Mouse (Mus musculus): ENCODE results near the gene Cyb561. TPM values are rescaled to one million over a fixed set of nuclear protein-coding genes. Genes with fewer than 3 reads are reported as not detected.

The Cyb561 gene
- polyA plus RNA-seq, 1 experiment from 2014 or later = 18.9 TPM

DNA sequence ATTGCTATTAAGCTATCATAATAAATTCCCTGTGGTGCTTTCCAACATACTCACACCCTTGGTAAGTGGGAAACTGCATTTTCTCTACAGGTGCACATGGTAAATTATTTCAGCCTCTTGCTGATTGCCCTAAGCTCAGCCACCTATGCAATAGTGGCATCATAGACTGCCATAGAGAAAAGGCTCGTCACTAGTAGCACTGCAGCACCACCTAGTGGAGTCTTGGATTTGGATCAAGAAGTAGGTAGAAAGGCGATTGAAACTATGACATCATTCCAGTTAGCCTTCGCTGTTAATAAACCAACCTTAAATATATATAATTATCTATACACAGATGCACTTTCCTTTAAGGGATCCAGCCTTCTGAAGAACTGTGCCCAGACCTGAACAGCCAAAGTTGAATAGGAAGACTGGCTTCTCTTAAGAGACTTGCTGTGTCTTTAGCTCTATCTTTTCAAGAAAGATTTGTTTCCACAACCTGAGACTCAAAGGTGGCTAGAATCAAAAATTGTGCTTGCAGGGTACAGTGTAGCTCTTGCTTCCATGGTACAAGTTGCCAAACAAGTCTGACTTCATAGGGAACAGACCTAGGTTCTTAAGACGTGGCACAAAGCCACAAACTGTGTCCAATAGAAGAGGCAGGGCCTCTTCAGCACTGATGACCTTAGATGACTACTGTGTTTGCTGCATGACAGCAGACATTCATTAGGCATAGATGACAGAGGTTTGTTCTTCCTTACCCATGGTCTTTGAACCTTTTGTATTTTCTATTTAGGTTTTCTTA is 41.4 kb downstream of the Cyb561 start:
- 43% methylated on average over 4 of the region's 4 CpGs for WGBS
- H3K4me1 ChIP-seq = no peaks in the 10 kb centered on the region
- no peaks in the 10 kb centered on the region for H3K9me3 ChIP-seq
- 0 out of 2 replicates have a peak, but pooled peaks have one; percentile 37 for ATAC-seq (ENCODE audit: low FRiP score, low read depth)
- H3K36me3 ChIP-seq = peaks cover 23% of the 10 kb centered on the region
- no peak overlapping the region for H3K4me3 ChIP-seq
- no peak overlapping the region for H3K4me2 ChIP-seq (replicated peaks)
- H3K9ac ChIP-seq = no peak overlapping the region
- no peak overlapping the region for H3K27ac ChIP-seq
- no peaks in the 10 kb centered on the region for H3K27me3 ChIP-seq (replicated peaks)

DNA sequence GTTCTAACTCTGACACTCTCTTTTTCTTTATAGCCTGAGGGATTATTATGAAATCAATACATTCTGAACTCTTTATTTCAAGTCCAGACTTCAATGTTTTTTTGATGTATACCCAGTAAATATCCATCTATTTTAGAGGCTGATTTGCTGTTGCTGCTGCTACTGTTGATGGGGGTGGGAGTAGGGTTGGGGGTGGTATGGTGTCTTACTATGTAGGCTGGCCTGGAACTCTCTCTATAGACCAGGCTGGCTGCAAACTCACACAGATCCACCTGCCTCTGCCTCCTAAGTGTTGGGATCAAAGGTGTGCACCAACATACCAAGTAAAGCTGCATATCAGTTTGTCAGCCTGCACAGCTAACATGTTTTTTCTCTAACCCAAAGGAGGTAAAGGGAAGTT is 42.0 kb downstream of the Cyb561 start:
- no peaks in the 10 kb centered on the region for H3K4me1 ChIP-seq
- no peaks in the 10 kb centered on the region for H3K27me3 ChIP-seq (replicated peaks)
- H3K36me3 ChIP-seq = peaks cover 20% of the 10 kb centered on the region
- no peak overlapping the region for H3K4me3 ChIP-seq
- ATAC-seq (ENCODE audit: low FRiP score, low read depth) = no peak
- no peak overlapping the region for H3K27ac ChIP-seq
- no peak overlapping the region for H3K9ac ChIP-seq
- H3K9me3 ChIP-seq = no peaks in the 10 kb centered on the region
- H3K4me2 ChIP-seq (replicated peaks) = no peak overlapping the region

DNA sequence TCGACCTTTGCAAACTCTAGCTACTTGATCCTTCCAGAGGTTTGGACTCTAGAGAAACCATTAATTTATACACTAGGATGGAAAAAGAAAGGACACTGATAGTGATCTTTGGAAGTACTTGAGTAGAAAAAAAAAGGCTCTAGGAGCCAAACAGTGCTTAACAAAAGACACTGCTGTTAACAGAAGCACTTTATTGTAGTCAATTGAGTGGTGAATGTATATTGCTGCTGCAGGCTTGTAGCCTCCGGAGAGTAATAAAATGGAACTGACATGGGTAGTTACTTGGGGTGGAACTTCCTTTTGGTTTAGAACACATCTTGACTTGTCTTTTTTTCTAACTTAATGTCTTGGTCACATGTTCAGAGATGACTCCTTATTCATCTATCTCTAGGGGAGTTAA is 43.5 kb downstream of the Cyb561 start:
- no peak overlapping the region for H3K9ac ChIP-seq
- no peak overlapping the region for H3K4me3 ChIP-seq
- no peak overlapping the region for H3K4me2 ChIP-seq (replicated peaks)
- no peak for ATAC-seq (ENCODE audit: low FRiP score, low read depth)
- H3K36me3 ChIP-seq = peaks cover 17% of the 10 kb centered on the region
- no peaks in the 10 kb centered on the region for H3K4me1 ChIP-seq
- H3K27me3 ChIP-seq (replicated peaks) = no peaks in the 10 kb centered on the region
- WGBS = 21% methylated on average over 2 of the region's 2 CpGs
- no peak overlapping the region for H3K27ac ChIP-seq
- H3K9me3 ChIP-seq = no peaks in the 10 kb centered on the region

DNA sequence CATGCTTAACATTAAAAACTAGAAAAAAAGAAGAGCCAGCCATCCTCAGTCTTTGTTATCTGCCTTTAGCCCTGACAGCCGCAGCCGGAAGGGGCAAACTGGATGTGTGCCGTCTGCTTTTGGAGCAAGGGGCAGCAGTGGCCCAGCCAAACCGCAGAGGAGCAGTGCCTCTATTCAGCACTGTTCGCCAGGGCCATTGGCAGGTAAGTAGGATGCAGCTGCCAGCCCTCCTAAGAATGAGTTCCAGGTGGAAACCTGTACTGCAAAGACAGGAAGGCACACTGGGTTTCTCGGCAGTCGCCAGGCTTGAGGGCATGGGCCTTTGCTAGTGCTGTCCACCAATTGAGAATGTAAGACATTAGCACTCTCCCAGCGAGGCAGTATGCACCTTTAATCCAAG is 44.2 kb downstream of the Cyb561 start:
- Histone ChIP-seq H3K9ac (no peak overlapping the region), H3K36me3 (peaks cover 18% of the 10 kb centered on the region), H3K4me1 (no peaks in the 10 kb centered on the region), H3K27ac (no peak overlapping the region), H3K27me3 (replicated peaks) (no peaks in the 10 kb centered on the region), H3K4me3 (no peak overlapping the region), H3K4me2 (replicated peaks) (no peak overlapping the region), H3K9me3 (no peaks in the 10 kb centered on the region)
- ATAC-seq (ENCODE audit: low FRiP score, low read depth) = no peak
- 82% methylated on average over 8 of the region's 8 CpGs for WGBS

DNA sequence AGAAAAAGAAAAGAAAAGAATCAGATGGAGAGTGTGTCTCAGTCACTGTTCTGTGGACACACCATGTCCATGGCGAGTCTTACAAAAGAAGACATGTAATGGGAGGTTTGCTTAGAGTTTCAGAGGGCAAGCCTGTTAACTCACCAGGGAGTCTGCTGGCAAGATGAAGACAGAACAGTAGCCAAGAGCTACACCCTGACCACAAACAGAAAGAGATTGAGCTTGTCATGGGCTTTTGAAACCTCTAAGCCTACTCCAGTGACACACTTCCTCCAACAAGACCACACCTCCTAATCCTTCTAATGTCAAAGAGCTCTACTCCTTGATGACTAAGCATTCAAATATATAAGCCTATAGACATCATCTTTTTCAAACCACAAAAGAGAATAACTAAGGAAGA is 45.8 kb downstream of the Cyb561 start:
- Histone ChIP-seq H3K4me1 (no peaks in the 10 kb centered on the region), H3K36me3 (peaks cover 12% of the 10 kb centered on the region), H3K27me3 (replicated peaks) (no peaks in the 10 kb centered on the region), H3K4me2 (replicated peaks) (no peak overlapping the region), H3K9me3 (no peaks in the 10 kb centered on the region), H3K27ac (no peak overlapping the region), H3K4me3 (no peak overlapping the region), H3K9ac (no peak overlapping the region)
- no peak for ATAC-seq (ENCODE audit: low FRiP score, low read depth)
- WGBS = 78% methylated on average over 1 of the region's 1 CpGs

DNA sequence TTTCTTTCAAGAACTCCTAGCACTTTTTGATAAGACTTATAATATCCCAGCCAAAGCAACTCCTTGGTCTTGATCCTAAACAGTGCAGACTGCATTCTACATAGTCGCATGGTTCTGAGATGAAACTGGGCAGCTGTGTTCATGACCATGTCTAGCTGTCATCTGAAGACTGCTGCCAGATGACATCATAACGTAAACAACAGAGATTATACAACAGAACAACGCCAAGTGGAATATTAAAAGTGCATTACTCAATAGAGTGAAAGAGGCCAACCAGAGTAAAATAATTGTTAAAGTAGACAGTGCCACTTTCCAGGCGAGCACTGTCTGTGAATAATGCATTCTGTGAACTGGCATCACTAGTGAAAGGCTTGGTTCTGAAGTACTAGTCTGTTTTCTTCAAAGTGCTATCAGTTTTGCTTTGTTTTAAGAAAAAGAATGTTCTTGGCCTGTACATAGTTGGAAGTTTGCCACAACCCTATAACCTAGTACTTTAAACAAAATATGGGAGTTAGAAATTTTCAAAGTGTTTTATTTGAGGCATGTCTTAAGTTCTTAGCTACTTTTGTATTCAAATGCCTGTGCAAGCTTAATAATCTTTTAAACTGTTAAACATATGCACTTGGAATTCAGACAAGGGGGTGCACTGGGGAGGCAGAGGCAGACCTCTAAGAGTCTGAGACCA is 47.5 kb downstream of the Cyb561 start:
- H3K4me3 ChIP-seq = no peak overlapping the region
- no peak overlapping the region for H3K27ac ChIP-seq
- H3K9ac ChIP-seq = no peak overlapping the region
- no peak overlapping the region for H3K4me2 ChIP-seq (replicated peaks)
- WGBS = 81% methylated on average over 4 of the region's 4 CpGs
- H3K4me1 ChIP-seq = no peaks in the 10 kb centered on the region
- peaks cover 13% of the 10 kb centered on the region for H3K36me3 ChIP-seq
- H3K9me3 ChIP-seq = no peaks in the 10 kb centered on the region
- no peak for ATAC-seq (ENCODE audit: low FRiP score, low read depth)
- no peaks in the 10 kb centered on the region for H3K27me3 ChIP-seq (replicated peaks)

DNA sequence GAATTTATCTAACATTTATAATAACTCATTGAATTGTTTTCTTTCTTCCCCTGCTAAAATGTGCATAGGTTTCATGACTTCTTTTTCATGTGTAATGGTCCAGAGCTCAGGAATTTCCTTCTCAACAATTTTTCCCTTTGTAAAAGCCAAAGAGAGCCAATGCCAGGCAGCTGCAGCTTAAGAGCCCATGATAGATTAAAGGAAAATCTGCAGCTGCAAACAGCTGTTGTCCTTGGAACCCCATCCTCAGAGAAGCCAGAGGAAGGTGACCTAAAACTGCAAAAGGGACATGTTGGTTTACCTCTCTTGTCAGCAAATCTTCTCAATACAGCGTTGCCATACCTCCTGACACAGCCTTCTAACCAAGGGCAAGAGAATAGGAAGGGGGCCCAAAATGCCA is 50.2 kb downstream of the Cyb561 start:
- Histone ChIP-seq H3K27ac (no peak overlapping the region), H3K9ac (no peak overlapping the region), H3K4me3 (no peak overlapping the region), H3K27me3 (replicated peaks) (no peaks in the 10 kb centered on the region), H3K36me3 (peaks cover 8% of the 10 kb centered on the region), H3K4me1 (no peaks in the 10 kb centered on the region), H3K4me2 (replicated peaks) (no peak overlapping the region), H3K9me3 (no peaks in the 10 kb centered on the region)
- no peak for ATAC-seq (ENCODE audit: low FRiP score, low read depth)
- 87% methylated on average over 1 of the region's 1 CpGs for WGBS

DNA sequence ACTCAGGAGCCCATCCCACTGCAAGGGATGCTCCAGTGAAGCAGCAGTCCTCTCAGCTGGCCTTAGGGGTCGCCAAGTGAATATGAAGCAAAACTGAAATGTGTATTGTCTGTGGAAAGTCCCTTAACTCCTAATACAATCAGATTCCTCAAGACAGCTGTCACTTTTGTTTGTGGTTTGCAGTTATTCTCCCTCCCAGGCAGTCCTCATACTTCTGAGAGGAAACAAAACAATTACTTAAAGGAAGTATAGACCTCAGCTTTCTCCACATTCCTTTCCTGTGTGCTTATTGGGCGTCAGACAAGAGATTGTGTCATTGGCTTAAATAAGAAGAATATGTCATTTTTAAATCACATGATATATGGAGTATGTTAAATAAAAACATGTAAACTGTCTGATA is 51.6 kb downstream of the Cyb561 start:
- ATAC-seq (ENCODE audit: low FRiP score, low read depth) = no peak
- no peaks in the 10 kb centered on the region for H3K27me3 ChIP-seq (replicated peaks)
- no peak overlapping the region for H3K4me2 ChIP-seq (replicated peaks)
- H3K9me3 ChIP-seq = no peaks in the 10 kb centered on the region
- no peaks in the 10 kb centered on the region for H3K4me1 ChIP-seq
- peaks cover 8% of the 10 kb centered on the region for H3K36me3 ChIP-seq
- no peak overlapping the region for H3K27ac ChIP-seq
- no peak overlapping the region for H3K9ac ChIP-seq
- no peak overlapping the region for H3K4me3 ChIP-seq
- WGBS = 78% methylated on average over 2 of the region's 2 CpGs

DNA sequence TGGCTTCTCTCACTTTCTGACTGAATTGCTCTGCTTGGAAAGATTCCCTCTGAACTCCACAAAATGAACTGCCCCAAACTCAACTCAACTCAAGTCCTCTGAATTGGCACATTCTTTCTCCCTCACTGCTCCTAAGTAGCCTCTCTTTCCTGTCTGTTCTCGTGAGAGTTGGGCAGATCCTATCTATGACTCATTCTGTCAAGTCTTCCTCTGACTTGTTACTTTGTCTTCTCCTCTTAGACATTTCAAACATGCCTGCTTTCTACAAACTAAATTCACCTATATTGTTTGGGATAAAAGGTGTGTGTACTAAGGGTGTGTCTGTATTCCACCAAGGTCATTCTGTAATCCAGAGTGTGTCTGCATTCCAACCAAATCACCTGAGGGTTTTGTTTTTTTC is 54.0 kb downstream of the Cyb561 start:
- WGBS = 70% methylated on average over 1 of the region's 1 CpGs
- Histone ChIP-seq H3K4me3 (no peak overlapping the region), H3K4me2 (replicated peaks) (no peak overlapping the region), H3K9ac (no peak overlapping the region), H3K27me3 (replicated peaks) (no peaks in the 10 kb centered on the region), H3K9me3 (no peaks in the 10 kb centered on the region), H3K36me3 (peaks cover 4% of the 10 kb centered on the region), H3K4me1 (no peaks in the 10 kb centered on the region), H3K27ac (no peak overlapping the region)
- ATAC-seq (ENCODE audit: low FRiP score, low read depth) = no peak

DNA sequence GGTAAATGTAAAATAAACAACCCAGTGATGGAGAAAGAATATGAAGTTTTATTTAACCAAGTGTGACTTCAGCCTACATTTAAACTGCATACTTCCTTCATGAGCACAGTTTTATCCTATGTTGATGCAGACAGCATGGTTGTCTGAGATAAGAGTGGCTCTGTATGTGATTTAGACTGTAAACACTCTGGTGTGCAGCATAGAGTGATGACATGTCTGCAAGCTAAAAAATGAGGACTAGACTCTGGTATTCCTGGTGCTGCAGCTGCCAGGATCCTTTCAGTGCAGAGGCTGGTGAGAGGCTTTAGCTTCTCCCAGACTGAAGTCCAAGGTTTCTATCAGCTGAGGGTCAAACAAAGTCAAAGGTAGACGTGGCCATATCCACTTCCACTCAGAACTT is 65.9 kb downstream of the Cyb561 start:
- ATAC-seq (ENCODE audit: low FRiP score, low read depth) = no peak
- H3K4me1 ChIP-seq = no peaks in the 10 kb centered on the region
- no peak overlapping the region for H3K4me2 ChIP-seq (replicated peaks)
- no peak overlapping the region for H3K4me3 ChIP-seq
- H3K9ac ChIP-seq = no peak overlapping the region
- no peaks in the 10 kb centered on the region for H3K9me3 ChIP-seq
- H3K27ac ChIP-seq = no peak overlapping the region
- WGBS = 74% methylated on average over 1 of the region's 1 CpGs
- peaks cover 3% of the 10 kb centered on the region; the same call in 1 of the 2 replicates for H3K36me3 ChIP-seq
- H3K27me3 ChIP-seq (replicated peaks) = no peaks in the 10 kb centered on the region

DNA sequence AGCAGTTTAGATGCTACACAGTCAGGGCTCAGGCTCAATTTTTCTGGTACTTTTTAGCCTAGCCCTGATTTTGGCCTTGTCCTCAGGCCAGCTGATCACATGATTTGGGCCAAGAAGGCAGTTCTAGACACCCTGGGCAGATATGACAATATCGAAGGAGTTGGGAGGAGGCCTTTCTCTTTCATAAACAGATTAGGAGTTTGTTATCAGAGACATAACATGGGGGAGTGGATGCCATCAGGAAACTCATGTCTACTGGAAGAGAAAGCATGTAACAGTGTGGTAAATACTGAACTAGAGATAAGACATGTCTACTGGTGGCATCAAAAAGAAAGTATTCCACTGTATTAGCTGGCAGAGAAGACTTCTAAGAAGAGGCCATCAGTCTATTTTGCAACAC is 67.6 kb downstream of the Cyb561 start:
- WGBS = 95% methylated on average over 1 of the region's 1 CpGs
- no peak overlapping the region for H3K4me3 ChIP-seq

More for the DNA sequence above, 67.6 kb downstream of the Cyb561 start:
- H3K4me2 ChIP-seq (replicated peaks) = no peak overlapping the region
- no peak overlapping the region for H3K9ac ChIP-seq
- no peak overlapping the region for H3K27ac ChIP-seq
- no peaks in the 10 kb centered on the region for H3K9me3 ChIP-seq
- no peak for ATAC-seq (ENCODE audit: low FRiP score, low read depth)
- no peaks in the 10 kb centered on the region for H3K27me3 ChIP-seq (replicated peaks)
- H3K4me1 ChIP-seq = no peaks in the 10 kb centered on the region
- peaks cover 3% of the 10 kb centered on the region; the same call in 1 of the 2 replicates for H3K36me3 ChIP-seq

Data from neural tube, embryonic 12.5 days (tissue).